Mouse (Mus musculus) thymus, postnatal 10 days (tissue): ENCODE results near the gene 4930558K02Rik.

Experiments
- DNase-seq, 2 experiments: peaks; one replicate each; pipeline ENCODE4 v3.0.0; 2021; ENCODE audit warnings: low spot score in 2 of 2

The 4930558K02Rik gene

GRCm38 (mm10) chr1:161902692-161903452, 76.6 kb downstream of the 4930558K02Rik start:
- no peak for DNase-seq

GRCm38 (mm10) chr1:161900129-161900528, 79.3 kb downstream of the 4930558K02Rik start:
- no peak for DNase-seq

GRCm38 (mm10) chr1:161897235-161897634, 82.2 kb downstream of the 4930558K02Rik start:
- no peak for DNase-seq

GRCm38 (mm10) chr1:161896130-161896529, 83.3 kb downstream of the 4930558K02Rik start:
- no peak for DNase-seq

DNA sequence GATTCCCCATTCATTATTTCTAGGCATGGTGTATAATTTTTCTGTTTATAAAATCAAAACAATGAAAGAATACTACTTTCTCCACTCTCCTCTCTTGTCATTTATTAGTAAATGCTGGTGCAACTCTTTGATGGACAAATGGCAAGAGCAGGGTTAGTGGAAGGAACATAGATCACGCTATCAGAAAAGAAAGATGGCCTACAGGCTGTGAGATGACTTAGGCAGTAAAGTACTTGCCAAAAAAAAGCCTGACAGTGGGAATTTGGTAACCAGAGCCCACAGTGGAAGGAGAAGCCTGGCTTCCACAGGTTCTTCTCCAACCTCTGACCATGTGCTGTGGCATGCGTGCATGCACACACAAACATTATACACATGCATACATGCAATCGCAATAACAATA, 84.4 kb downstream of the 4930558K02Rik start:
- DNase-seq, result no peak

DNA sequence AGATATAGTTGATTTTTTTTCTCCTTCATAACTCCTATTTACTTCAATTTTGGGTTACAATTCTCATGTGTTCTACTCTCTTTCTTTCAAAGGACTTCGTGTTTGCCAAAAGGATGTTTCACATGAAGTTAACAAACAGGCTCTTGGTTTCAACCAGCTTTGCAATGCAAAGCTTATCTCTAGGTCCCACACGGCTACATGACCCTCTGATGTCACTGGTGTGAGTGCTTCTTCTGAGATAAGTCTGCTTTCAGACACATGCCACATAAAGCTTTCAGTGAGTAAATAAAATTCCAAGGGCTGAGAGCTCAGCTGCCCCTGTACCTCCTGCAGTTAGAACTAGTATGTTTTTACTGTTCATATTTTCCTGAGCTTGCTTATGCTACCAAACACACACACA, 84.9 kb downstream of the 4930558K02Rik start:
- DNase-seq, result no peak

- no peak for DNase-seq
Measured at GRCm38 (mm10) chr1:161894126-161894525, 85.3 kb downstream of the 4930558K02Rik start.
